Mouse (Mus musculus): ENCODE data around the gene Klf6.

DNA sequence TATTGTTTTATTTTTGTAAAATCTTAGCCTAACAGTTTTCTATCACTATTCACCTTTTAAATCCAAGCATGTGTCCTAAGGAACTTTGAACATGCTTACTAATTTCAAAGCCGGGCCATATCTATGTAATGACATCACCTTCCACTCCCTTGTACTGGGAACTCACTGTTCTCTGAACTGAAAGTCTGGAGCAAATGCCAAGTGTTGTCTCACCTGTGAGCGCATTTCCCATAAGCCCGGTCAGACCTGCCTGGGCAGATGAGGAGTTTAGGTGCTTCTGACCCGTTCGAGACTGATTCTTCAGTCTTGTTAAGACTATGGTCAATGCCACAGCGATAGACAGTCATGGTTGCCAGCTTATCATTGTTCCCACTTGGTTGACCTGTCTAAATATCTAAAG, 19.9 kb upstream of the Klf6 start:
- TF ChIP-seq CTCF (IDR thresholded peaks at IDR 0.05; ENCODE audit: low read depth, low read length) = no peak
- no peak for TF ChIP-seq EP300 (IDR thresholded peaks at IDR 0.05; ENCODE audit: insufficient read depth, low read depth, low read length)
- no peak for TF ChIP-seq POLR2A (IDR thresholded peaks at IDR 0.05; ENCODE audit: insufficient read depth, low read length)
